Mouse (Mus musculus): Measurements from ENCODE around the gene Top2a.

DNA sequence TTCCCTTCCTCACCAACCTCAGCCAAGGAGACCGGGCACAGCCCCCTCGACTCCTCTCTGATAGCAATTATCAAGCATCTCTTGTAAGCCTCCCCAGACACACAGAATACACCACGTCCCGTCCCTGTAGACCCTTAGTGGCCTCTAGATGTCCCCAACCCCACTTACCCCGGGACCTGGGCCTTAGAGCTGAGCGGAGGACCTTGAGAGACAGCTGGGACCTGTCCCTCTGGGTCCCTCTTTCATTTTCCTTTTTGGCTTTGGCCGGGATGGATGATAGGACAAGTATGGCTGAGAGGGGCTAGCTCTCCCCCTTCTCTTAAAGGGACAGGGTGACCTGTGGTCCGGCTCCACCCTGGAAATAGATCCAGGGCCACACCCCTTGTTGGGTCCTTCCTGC is 40.4 kb downstream of the Top2a start:
- TF ChIP-seq POLR2A (IDR thresholded peaks at IDR 0.05; ENCODE audit: insufficient read depth, low read length): no peak
- no peak for TF ChIP-seq CTCF (IDR thresholded peaks at IDR 0.05; ENCODE audit: low read depth, low read length)

All from ES-Bruce4 (cell line).